Mouse (Mus musculus): ENCODE data around the gene Rbms2. TPM values are rescaled to one million over a fixed set of nuclear protein-coding genes. Genes with fewer than 3 reads are reported as not detected.
"Not testable (repeated sequence)": the region's sequence is repeated elsewhere in the genome, so short reads cannot be mapped to it uniquely, and the experiment has no call there.

The Rbms2 gene
- polyA plus RNA-seq, 1 experiment from 2014 or later = 45.4 TPM

GRCm38 (mm10) chr10:128209311-128210009, 29.4 kb upstream of the Rbms2 start:
- WGBS (ENCODE audit: missing documents) = 88% methylated on average over 11 of the region's 11 CpGs
- Histone ChIP-seq H3K27ac (no peak overlapping the region), H3K4me3 (ENCODE audit: inconsistent target) (no peak overlapping the region), H3K36me3 (ENCODE audit: inconsistent target) (no peaks in the 10 kb centered on the region), H3K79me2 (ENCODE audit: inconsistent target) (peaks cover 4% of the 10 kb centered on the region; the same call in 1 of the 2 replicates)

- Histone ChIP-seq H3K36me3 (ENCODE audit: inconsistent target) (no peaks in the 10 kb centered on the region), H3K27ac (no peak overlapping the region), H3K4me3 (ENCODE audit: inconsistent target) (no peak overlapping the region), H3K79me2 (ENCODE audit: inconsistent target) (peaks cover 4% of the 10 kb centered on the region; the same call in 1 of the 2 replicates)
- 93% methylated on average over 8 of the region's 10 CpGs for WGBS (ENCODE audit: missing documents)
These were observed 28.2 kb upstream of the Rbms2 start for GRCm38 (mm10) chr10:128208326-128208725.

GRCm38 (mm10) chr10:128204941-128205340, 24.8 kb upstream of the Rbms2 start:
- H3K4me3 ChIP-seq (ENCODE audit: inconsistent target) = no peak overlapping the region
- H3K27ac ChIP-seq = no peak overlapping the region
- H3K79me2 ChIP-seq (ENCODE audit: inconsistent target) = no peaks in the 10 kb centered on the region
- 95% methylated on average over 15 of the region's 15 CpGs for WGBS (ENCODE audit: missing documents)
- H3K36me3 ChIP-seq (ENCODE audit: inconsistent target) = no peaks in the 10 kb centered on the region

GRCm38 (mm10) chr10:128201856-128202255, 21.8 kb upstream of the Rbms2 start:
- Histone ChIP-seq H3K36me3 (ENCODE audit: inconsistent target) (no peaks in the 10 kb centered on the region), H3K79me2 (ENCODE audit: inconsistent target) (no peaks in the 10 kb centered on the region), H3K4me3 (ENCODE audit: inconsistent target) (no peak overlapping the region), H3K27ac (no peak overlapping the region)
- WGBS (ENCODE audit: missing documents) = 91% methylated on average over 4 of the region's 6 CpGs

GRCm38 (mm10) chr10:128194551-128195461, 14.7 kb upstream of the Rbms2 start:
- 2% methylated on average over 72 of the region's 79 CpGs for WGBS (ENCODE audit: missing documents)

GRCm38 (mm10) chr10:128194024-128194550, 14.0 kb upstream of the Rbms2 start, which contains the start of gene Gls2:
Gene Gls2 (plus strand): TSS chr10:128194457.
- no peaks in the 10 kb centered on the region for H3K36me3 ChIP-seq (ENCODE audit: inconsistent target)
- H3K79me2 ChIP-seq (ENCODE audit: inconsistent target) = no peaks in the 10 kb centered on the region
- no peak within 1 kb of the TSS for H3K27ac ChIP-seq
- WGBS (ENCODE audit: missing documents) = under 1% methylated on average over 46 of the region's 46 CpGs
- H3K4me3 ChIP-seq (ENCODE audit: inconsistent target) = peak within 1 kb of the TSS; percentile 34

More at GRCm38 (mm10) chr10:128194551-128195461, 14.7 kb upstream of the Rbms2 start:
- Histone ChIP-seq H3K27ac (no peak overlapping the region), H3K4me3 (ENCODE audit: inconsistent target) (peak overlapping the region; percentile 34; the same call in 1 of the 2 replicates), H3K79me2 (ENCODE audit: inconsistent target) (no peaks in the 10 kb centered on the region), H3K36me3 (ENCODE audit: inconsistent target) (no peaks in the 10 kb centered on the region)

GRCm38 (mm10) chr10:128193113-128193512, 13.0 kb upstream of the Rbms2 start:
- 97% methylated on average over 6 of the region's 6 CpGs for WGBS (ENCODE audit: missing documents)
- Histone ChIP-seq H3K27ac (no peak overlapping the region), H3K79me2 (ENCODE audit: inconsistent target) (no peaks in the 10 kb centered on the region), H3K4me3 (ENCODE audit: inconsistent target) (no peak overlapping the region), H3K36me3 (ENCODE audit: inconsistent target) (no peaks in the 10 kb centered on the region)

GRCm38 (mm10) chr10:128192030-128192766, 12.1 kb upstream of the Rbms2 start:
- 97% methylated on average over 3 of the region's 3 CpGs for WGBS (ENCODE audit: missing documents)
- not testable (repeated sequence) for H3K36me3 ChIP-seq (ENCODE audit: inconsistent target); H3K4me3 ChIP-seq (ENCODE audit: inconsistent target); H3K27ac ChIP-seq; H3K79me2 ChIP-seq (ENCODE audit: inconsistent target)

- H3K4me3 ChIP-seq (ENCODE audit: inconsistent target) = no peak overlapping the region
- H3K79me2 ChIP-seq (ENCODE audit: inconsistent target) = no peaks in the 10 kb centered on the region
- H3K27ac ChIP-seq = no peak overlapping the region
- no peaks in the 10 kb centered on the region for H3K36me3 ChIP-seq (ENCODE audit: inconsistent target)
- 55% methylated on average over 2 of the region's 2 CpGs for WGBS (ENCODE audit: missing documents)
These were observed 11.4 kb upstream of the Rbms2 start for GRCm38 (mm10) chr10:128191472-128191871.

- H3K79me2 ChIP-seq (ENCODE audit: inconsistent target) = no peaks in the 10 kb centered on the region
- 50% methylated on average over 2 of the region's 2 CpGs for WGBS (ENCODE audit: missing documents)
- no peak overlapping the region for H3K27ac ChIP-seq
- no peaks in the 10 kb centered on the region for H3K36me3 ChIP-seq (ENCODE audit: inconsistent target)
- no peak overlapping the region for H3K4me3 ChIP-seq (ENCODE audit: inconsistent target)
These were observed 8.3 kb upstream of the Rbms2 start for GRCm38 (mm10) chr10:128188242-128188877.

GRCm38 (mm10) chr10:128187181-128187605, 7.1 kb upstream of the Rbms2 start:
- Histone ChIP-seq H3K4me3 (ENCODE audit: inconsistent target) (no peak overlapping the region), H3K27ac (no peak overlapping the region), H3K36me3 (ENCODE audit: inconsistent target) (no peaks in the 10 kb centered on the region), H3K79me2 (ENCODE audit: inconsistent target) (no peaks in the 10 kb centered on the region)
- WGBS (ENCODE audit: missing documents) = 87% methylated on average over 5 of the region's 5 CpGs

GRCm38 (mm10) chr10:128185959-128186358, 5.9 kb upstream of the Rbms2 start:
- Histone ChIP-seq H3K79me2 (ENCODE audit: inconsistent target) (no peaks in the 10 kb centered on the region), H3K4me3 (ENCODE audit: inconsistent target) (no peak overlapping the region), H3K27ac (no peak overlapping the region), H3K36me3 (ENCODE audit: inconsistent target) (no peaks in the 10 kb centered on the region)
- WGBS (ENCODE audit: missing documents) = 48% methylated on average over 2 of the region's 2 CpGs

GRCm38 (mm10) chr10:128185277-128185940, 5.3 kb upstream of the Rbms2 start:
- no peaks in the 10 kb centered on the region for H3K36me3 ChIP-seq (ENCODE audit: inconsistent target)
- no peak overlapping the region for H3K27ac ChIP-seq
- H3K4me3 ChIP-seq (ENCODE audit: inconsistent target) = no peak overlapping the region
- 87% methylated on average over 6 of the region's 6 CpGs for WGBS (ENCODE audit: missing documents)
- H3K79me2 ChIP-seq (ENCODE audit: inconsistent target) = no peaks in the 10 kb centered on the region

Data from macrophage (primary cell).